Mouse (Mus musculus) megakaryocyte, embryonic 14.5 days (primary cell): ENCODE data around the gene Gm20388. TPM values are rescaled to one million over a fixed set of nuclear protein-coding genes. Genes with fewer than 3 reads are reported as not detected.

Source experiments
- H3K27me3 ChIP-seq: replicated peaks from 2 replicates; pipeline ENCODE3; 2012; ENCODE audit warnings: inconsistent platforms
- H3K36me3 ChIP-seq: replicated peaks from 2 replicates; pipeline ENCODE3; 2012; ENCODE audit warnings: low read length, inconsistent platforms, mixed read lengths
- H3K4me1 ChIP-seq: 2 replicates; pipeline ENCODE4 v1.6.1; 2012; ENCODE audit warnings: inconsistent platforms
- H3K4me3 ChIP-seq: replicated peaks from 2 replicates; pipeline ENCODE3; 2012; ENCODE audit warnings: moderate library complexity, mild to moderate bottlenecking, inconsistent platforms
- H3K9me3 ChIP-seq: 2 replicates; pipeline ENCODE4 v1.6.1; 2012; ENCODE audit warnings: inconsistent platforms
- FLI1 ChIP-seq: IDR thresholded peaks from 2 replicates; pipeline ENCODE4 v1.6.1; 2012; ENCODE audit warnings: low read length, inconsistent platforms, mixed read lengths
- GATA1 ChIP-seq: IDR thresholded peaks from 3 replicates; pipeline ENCODE4 v1.6.1; 2012; ENCODE audit warnings: mixed read lengths, low read length, inconsistent platforms, borderline replicate concordance
- polyA plus RNA-seq: library from polyadenylated mRNA; stranded (reverse); fragments of >175 nt; gene quantifications from 2 replicates; pipeline ENCODE4 v1.2.3, GENCODE M21; 2012; ENCODE audit warnings: low replicate concordance; ENCODE audit not compliant: insufficient read depth

Gm20388 gene
- polyA plus RNA-seq, 1 experiment: 111 TPM

- Histone ChIP-seq H3K27me3 (peaks cover 69% of the 10 kb centered on the region), H3K36me3 (no peaks in the 10 kb centered on the region), H3K9me3 (no peaks in the 10 kb centered on the region), H3K4me3 (no peak overlapping the region), H3K4me1 (peaks cover 61% of the 10 kb centered on the region)
- TF ChIP-seq FLI1: no peak
- TF ChIP-seq GATA1: no peak
Measured at GRCm38 (mm10) chr8:122198378-122199025, 2287.9 kb downstream of the Gm20388 start.

DNA sequence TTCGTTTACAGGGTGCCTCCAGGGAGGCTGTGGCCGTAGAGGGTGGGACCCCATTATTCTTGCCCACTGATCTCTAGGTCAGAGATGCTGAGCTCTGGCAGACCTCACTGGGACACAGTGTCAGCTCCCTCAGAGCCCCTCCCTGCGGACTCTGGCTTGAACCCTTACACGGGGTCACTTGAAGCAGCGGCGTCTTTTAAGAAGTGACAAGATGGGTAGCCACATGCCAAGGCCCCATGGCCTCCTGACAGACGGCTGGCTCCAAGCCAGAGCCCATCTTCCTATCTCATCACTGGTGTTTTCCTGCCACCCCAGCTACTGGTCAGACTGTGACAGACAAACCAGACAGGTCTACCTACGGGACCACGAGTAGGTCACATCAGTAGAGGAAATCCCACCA, 2288.6 kb downstream of the Gm20388 start:
- no peaks in the 10 kb centered on the region for H3K9me3 ChIP-seq
- H3K4me3 ChIP-seq: no peak overlapping the region
- TF ChIP-seq FLI1: no peak
- TF ChIP-seq GATA1: no peak
- peaks cover 54% of the 10 kb centered on the region for H3K4me1 ChIP-seq
- H3K36me3 ChIP-seq: no peaks in the 10 kb centered on the region
- peaks cover 75% of the 10 kb centered on the region for H3K27me3 ChIP-seq

GRCm38 (mm10) chr8:122199841-122200240, 2289.2 kb downstream of the Gm20388 start:
- H3K4me1 ChIP-seq: peaks cover 47% of the 10 kb centered on the region

DNA sequence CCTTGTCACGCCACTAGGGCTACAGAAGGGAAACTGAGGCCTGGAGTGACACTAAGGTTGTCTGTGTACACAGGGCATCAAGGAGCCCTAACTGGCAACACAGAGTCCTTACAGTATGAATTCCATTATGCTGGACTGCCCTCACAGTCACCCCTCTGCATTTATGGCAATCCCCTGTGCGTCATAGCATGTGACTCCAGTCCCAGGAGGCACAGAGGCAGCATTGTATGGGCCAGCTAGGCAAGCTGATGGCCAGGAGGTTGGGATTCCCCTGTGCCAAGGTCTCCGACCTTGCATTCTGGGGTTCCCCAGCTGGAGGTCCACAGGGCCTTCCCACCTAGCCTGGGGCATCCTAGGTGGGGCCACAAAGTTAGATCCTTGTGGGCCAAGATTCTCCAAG, 2300.9 kb downstream of the Gm20388 start:
- no peaks in the 10 kb centered on the region for H3K36me3 ChIP-seq
- no peak overlapping the region for H3K4me3 ChIP-seq
- H3K9me3 ChIP-seq: peaks cover 48% of the 10 kb centered on the region
- peaks cover 68% of the 10 kb centered on the region for H3K27me3 ChIP-seq
- no peak for TF ChIP-seq GATA1
- no peak for TF ChIP-seq FLI1
- no peaks in the 10 kb centered on the region for H3K4me1 ChIP-seq

More at GRCm38 (mm10) chr8:122199841-122200240, 2289.2 kb downstream of the Gm20388 start:
- no peak overlapping the region for H3K4me3 ChIP-seq
- no peaks in the 10 kb centered on the region for H3K36me3 ChIP-seq
- H3K27me3 ChIP-seq: peaks cover 78% of the 10 kb centered on the region
- TF ChIP-seq FLI1: no peak
- TF ChIP-seq GATA1: no peak
- no peaks in the 10 kb centered on the region for H3K9me3 ChIP-seq

DNA sequence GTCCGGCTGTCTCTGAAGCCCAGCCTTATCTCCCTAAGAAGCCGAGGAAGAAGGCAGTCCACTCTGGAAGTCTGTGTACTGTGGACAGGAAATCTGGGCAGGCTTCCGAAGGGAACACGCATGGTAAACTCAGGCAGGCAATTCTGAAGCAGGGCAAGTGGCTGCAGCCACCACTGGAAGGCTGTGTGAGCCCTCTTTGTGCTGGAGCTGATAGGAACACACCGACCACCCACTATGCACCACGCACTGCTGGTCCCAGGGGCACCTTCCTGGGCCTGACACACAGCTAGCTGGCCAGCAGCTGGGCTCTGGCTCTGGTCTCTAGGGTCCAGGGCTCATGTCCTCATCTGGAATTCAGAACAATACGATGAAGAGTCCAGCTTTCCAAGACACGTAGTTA, 2305.0 kb downstream of the Gm20388 start:
- TF ChIP-seq FLI1: no peak
- TF ChIP-seq GATA1: no peak
- Histone ChIP-seq H3K27me3 (peaks cover 78% of the 10 kb centered on the region), H3K9me3 (peaks cover 23% of the 10 kb centered on the region), H3K4me3 (no peak overlapping the region), H3K36me3 (no peaks in the 10 kb centered on the region), H3K4me1 (no peaks in the 10 kb centered on the region)

GRCm38 (mm10) chr8:122216433-122216832, 2305.8 kb downstream of the Gm20388 start:
- Histone ChIP-seq H3K4me3 (no peak overlapping the region), H3K9me3 (peaks cover 16% of the 10 kb centered on the region), H3K27me3 (peaks cover 79% of the 10 kb centered on the region), H3K4me1 (no peaks in the 10 kb centered on the region), H3K36me3 (no peaks in the 10 kb centered on the region)
- TF ChIP-seq GATA1 (no peak), FLI1 (no peak)

GRCm38 (mm10) chr8:122217456-122218177, 2307.0 kb downstream of the Gm20388 start:
- no peak overlapping the region for H3K4me3 ChIP-seq
- no peaks in the 10 kb centered on the region for H3K36me3 ChIP-seq
- no peaks in the 10 kb centered on the region for H3K4me1 ChIP-seq
- H3K9me3 ChIP-seq: peaks cover 13% of the 10 kb centered on the region
- TF ChIP-seq GATA1 (no peak), FLI1 (no peak)
- H3K27me3 ChIP-seq: peaks cover 85% of the 10 kb centered on the region

DNA sequence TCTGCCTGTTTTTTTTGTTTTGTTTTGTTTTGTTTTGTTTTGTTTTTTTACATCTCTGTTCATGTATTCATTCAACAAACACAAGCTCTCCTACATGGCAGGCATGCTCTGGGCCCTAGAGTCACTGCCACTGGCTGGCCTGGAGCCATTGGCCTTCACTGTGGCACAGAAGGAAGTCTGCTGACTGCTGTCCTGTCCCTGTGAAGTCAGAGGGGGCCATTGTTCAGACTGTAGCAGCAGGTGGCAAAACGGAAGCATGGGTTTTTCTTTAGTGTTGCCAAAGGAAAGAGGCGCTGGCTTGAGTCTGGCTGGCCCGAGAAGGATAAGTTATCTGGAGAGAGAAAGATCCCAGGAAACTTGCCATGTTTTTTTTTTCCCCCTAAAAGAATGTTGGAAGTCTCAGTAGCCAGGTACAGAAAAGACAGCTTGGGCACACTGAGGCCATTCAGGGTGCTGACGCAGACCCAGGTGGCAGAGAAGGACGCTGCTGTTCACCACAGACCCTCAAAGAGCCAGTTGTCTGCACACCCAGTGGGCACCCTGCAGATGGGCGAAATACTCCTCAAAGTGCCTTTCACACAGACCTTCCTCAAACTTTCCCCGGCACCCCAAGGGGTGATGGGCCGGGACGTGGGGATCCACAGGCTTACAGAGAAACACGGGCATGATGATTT, 2313.5 kb downstream of the Gm20388 start:
- H3K36me3 ChIP-seq: no peaks in the 10 kb centered on the region
- H3K4me1 ChIP-seq: peaks cover 4% of the 10 kb centered on the region; the same call in 1 of the 2 replicates
- TF ChIP-seq GATA1 (no peak), FLI1 (no peak)
- H3K9me3 ChIP-seq: peaks cover 6% of the 10 kb centered on the region
- H3K4me3 ChIP-seq: no peak overlapping the region
- peaks cover 93% of the 10 kb centered on the region for H3K27me3 ChIP-seq

GRCm38 (mm10) chr8:122224650-122225022, 2314.0 kb downstream of the Gm20388 start:
- peaks cover 4% of the 10 kb centered on the region for H3K9me3 ChIP-seq
- no peak overlapping the region for H3K4me3 ChIP-seq
- TF ChIP-seq GATA1 (no peak), FLI1 (no peak)
- peaks cover 5% of the 10 kb centered on the region; the same call in 1 of the 2 replicates for H3K4me1 ChIP-seq
- peaks cover 94% of the 10 kb centered on the region for H3K27me3 ChIP-seq
- H3K36me3 ChIP-seq: no peaks in the 10 kb centered on the region

DNA sequence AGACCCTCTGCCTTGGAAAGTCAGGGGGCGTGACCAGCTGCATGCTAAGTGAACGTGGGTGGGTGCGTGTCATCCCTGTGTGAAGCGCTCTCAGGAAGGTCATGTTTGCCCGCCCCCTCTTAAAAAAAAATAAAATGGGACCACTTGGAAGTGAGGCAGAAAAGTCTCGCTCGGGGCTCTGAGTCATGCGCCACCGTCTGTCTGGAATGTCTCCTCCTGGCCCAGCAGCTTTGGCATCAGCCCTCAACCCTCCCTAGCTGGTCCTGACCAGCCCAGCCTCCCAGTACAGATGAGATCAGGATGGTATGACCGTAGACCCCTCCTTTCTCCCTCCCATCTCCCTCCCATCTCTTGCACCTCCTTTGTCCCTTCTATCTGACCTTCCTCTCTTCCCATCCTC, 2314.8 kb downstream of the Gm20388 start:
- no peaks in the 10 kb centered on the region for H3K36me3 ChIP-seq
- TF ChIP-seq GATA1: no peak
- no peak for TF ChIP-seq FLI1
- peaks cover 13% of the 10 kb centered on the region for H3K4me1 ChIP-seq
- no peaks in the 10 kb centered on the region for H3K9me3 ChIP-seq
- no peak overlapping the region for H3K4me3 ChIP-seq
- H3K27me3 ChIP-seq: peaks cover 97% of the 10 kb centered on the region
